Mouse (Mus musculus): ENCODE measurements around the gene Rasal2.

Rasal2 gene

DNA sequence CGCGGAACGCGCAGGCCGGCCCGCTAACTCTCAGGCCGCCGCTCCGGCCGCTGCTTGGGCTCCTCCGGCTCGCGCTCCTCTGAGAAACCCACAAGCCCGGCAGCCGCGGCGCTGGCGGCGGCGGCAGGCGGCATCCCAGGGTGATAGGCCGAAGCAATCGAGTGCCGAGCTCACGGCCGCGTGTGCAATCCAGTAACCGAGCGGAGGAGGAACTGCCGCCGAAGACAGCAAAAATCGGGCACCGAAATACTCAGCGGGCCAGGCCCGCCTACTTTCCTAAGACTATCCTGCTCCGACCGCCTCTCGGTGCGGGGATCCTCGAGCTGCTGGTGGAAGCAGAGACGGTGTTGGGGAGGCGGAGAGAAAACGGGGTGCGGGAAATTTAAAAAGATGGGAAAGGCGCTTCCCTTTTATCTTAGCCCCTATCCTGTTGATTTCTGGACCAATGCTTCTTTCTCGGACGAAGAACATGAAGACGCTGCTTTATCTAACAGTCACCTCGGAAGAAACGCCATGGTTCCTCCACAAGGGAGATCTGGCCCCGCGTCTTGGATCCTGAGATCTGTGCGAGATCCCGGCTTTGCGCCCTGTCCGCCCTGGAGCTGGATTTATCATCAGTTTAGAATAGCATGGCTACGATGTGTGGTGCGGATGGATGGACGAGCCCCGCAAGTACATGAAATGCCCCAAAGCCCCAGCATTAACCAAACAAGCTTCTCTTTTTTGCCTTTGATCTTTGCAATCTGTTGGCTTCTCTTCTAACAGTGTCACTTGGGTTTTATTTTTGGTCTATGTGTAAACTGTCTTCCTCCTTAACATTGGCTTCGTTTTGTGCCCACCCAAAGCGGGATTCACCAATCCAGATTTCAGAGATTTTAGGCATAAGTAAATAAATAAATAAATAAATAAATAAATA, at the start of gene Rasal2:
Gene Rasal2 (minus strand): TSS at position 142 of the 916 bp plus-strand sequence.
- DNase-seq: peak; percentile 93

GRCm38 (mm10) chr1:157461276-157461675, 48.9 kb upstream of the Rasal2 start:
- DNase-seq: no peak

DNA sequence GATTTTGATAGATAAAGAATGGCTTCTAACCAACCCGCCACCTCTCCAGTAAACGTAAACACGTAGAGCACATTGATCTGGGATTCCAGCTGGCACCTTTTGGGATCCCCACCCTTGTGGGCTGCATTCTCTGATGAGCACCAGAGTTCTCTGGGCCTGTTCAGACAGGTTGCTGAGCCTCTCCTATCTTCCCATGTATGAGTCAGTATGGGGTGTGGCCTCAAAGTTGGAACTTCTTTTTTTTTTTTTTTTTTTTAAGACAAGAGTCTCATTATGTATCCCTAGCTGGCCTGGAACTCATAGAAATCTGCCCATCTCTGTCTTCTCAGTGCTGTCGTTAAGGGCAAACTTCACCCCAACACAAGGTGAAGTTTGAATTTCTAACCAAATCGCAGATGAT, 47.5 kb upstream of the Rasal2 start:
- no peak for DNase-seq

- DNase-seq: no peak
Measured at GRCm38 (mm10) chr1:157458421-157459208, 46.2 kb upstream of the Rasal2 start, which contains the start of gene Cryzl2. Cryzl2 (plus strand) TSS chr1:157458577.

- DNase-seq: no peak
Measured at GRCm38 (mm10) chr1:157457789-157458188, 45.4 kb upstream of the Rasal2 start.

DNA sequence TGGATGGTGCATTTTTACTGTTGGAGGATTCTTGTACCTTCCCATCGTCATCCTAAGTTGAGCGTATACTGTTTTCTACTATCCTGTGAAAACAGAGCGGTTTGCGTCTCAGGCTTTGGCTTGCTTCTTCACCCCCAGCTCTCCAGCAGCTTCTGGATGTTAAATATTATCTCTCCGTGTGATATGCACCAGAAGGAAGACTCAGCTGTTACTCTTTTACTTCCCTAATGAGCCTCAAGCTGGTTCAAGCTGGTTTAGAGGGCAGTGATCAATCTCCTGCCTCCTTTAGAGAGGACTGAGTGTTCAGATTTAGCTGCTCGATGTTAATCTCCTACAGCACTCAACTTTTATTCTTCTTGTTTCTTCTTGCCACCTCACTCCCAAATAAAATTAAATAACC, 42.5 kb upstream of the Rasal2 start:
- DNase-seq: no peak

DNA sequence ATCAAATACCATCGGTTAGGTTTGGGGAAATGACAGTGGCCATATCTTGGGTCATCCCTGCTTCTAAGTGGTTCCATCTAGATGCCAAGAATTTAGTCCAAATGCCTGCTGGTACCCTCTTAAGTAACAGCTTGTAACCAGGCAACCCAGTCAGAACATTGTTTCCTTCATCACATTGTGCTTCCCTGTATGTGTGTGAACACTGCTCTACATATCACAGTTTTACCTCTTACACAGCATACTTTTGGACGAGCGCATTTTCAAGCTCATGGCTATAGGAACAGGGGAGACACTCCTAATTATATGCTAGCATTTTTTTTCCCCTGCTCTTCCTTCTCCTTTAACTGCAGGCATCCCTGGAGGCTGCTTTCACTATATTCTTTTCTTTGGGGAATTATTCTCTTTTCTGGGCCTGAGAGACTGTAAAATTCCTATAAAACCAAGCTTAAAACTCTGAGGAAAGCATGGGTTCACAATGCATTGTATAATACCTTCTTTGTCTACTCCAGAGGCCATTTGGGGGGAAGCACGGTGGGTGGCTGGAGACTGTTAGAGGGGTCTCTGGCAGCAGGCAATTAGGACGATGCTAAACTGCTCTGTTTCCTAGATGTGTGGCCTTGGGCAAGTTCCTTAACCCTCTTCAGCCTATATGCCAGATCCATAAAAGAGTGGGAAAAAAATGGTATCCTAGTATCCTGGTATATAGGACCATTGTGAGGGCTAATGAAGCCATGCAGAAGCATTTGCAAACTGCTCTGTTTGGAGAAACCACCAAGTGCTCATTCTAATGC, 40.6 kb upstream of the Rasal2 start:
- no peak for DNase-seq

- no peak for DNase-seq
Measured at GRCm38 (mm10) chr1:157452284-157452683, 39.9 kb upstream of the Rasal2 start.

DNA sequence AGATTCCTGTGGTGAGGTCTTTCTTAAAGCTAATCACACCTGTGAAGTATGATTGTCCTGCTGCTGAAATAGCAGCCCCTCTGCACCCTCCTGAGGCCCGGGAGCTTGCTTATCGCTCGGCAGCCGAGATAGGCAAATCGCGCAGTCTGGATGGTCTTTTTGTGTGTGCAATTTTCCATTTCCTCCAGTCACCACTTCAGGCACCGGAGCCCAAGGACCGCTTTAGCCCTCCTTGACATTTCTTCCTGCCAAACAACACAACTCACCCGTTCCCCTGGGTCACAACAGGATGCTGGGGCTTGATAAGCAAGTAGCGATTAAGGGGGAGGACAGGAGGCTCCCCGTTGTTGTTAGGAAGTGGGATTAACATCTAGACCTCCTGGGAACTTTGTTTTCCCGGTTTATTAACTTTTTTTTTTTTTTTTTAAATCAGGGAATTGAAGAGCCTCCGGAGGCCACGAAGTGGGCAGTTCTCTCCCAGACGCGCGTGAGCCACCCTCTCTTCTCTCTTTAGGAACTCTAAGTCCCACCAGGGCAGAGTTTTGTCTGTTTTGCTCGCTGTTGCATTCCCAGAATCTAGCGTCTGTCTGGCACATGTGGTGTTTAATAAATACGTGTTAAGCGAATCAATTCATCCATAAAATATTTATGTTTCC, 37.7 kb upstream of the Rasal2 start:
- no peak for DNase-seq

DNA sequence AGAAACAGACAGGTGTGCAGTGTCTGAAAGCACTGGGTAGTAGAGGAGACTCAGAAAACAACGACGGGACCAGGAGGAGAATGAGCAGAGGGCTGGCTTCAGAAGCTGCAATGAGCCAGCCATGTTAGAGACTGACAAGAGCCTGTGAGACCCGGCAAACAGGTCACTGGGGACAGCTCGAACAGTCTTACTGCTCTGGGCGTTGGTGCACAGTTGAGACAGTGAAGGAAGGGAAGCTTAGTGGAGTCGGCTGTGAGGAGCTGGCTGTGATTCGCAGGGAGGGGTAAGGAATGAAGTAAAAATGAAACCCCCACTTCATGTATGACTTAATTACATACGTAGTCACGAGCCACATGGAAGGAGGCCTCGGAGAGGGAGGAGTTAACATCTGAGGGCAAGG, 37.1 kb upstream of the Rasal2 start:
- DNase-seq: no peak

GRCm38 (mm10) chr1:157448805-157449188, 36.4 kb upstream of the Rasal2 start:
- DNase-seq: no peak

DNA sequence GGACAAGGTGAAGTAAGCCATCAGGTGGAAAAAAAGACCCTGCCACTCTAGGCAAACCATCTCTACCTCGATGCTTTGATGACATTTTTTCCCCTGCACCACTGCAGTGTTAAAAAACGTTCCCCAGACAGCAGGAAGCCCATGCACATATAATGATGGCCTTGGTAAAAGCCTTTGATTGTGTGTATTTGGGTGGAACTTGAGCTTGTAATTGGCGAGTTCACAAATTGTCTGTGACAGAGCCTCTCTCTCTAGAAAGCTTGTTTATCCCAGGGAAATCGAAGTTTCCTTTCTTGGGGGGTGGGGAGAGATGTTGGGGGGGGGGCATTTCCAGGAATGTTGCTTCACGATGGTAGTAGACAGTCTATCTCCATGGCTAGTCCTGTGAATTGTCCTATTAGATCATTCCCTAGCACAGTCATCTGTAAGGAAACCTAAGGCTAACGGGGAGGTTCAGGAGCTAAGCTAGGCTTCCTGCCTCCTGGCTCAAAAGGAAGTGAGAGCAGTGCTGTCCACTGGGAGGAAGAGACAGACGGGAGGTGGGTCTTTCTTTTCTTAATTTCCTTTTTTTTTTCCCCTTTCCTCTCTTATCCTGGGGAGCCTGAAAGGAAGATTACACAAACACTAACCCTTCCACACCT, 35.9 kb upstream of the Rasal2 start:
- DNase-seq: no peak

DNA sequence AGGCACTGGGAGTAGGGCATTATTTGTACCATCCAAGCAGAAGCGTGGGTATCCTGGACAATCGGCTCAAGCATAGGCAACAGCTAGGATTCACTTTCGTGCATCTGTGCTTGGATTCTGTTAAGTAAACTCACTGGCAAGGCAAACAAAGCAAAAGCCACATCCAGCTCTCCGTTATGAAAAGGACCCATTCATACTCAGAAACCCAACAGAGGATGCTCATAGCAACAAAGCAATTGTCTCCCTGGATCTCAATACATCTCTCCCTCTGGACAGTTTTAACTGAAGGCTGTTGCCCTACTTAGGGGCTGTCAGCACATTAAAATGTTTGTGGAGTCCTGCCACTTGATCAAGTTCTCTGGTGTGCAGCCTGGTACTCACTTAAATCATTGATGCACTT, 34.7 kb upstream of the Rasal2 start:
- DNase-seq: no peak

DNA sequence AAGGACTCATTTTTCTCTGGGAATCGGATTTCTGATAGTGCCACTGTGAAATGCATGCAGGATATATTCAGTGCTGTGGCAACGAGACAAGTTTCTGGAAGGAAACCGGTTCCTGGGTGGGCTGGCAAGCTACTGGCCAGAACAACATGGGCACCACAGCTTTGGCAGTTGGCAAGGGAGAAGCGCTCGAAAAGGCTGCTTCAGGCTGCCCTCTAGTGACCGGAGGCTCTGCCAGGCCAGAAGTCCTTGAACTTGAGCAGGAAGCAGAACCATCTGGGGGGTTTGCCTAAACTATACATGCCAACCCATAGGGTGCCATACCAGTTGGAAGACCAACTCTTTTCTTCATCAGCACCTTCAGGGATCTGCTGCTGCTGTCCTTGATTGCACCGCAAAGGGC, 33.9 kb upstream of the Rasal2 start:
- DNase-seq: peak; percentile 53

DNA sequence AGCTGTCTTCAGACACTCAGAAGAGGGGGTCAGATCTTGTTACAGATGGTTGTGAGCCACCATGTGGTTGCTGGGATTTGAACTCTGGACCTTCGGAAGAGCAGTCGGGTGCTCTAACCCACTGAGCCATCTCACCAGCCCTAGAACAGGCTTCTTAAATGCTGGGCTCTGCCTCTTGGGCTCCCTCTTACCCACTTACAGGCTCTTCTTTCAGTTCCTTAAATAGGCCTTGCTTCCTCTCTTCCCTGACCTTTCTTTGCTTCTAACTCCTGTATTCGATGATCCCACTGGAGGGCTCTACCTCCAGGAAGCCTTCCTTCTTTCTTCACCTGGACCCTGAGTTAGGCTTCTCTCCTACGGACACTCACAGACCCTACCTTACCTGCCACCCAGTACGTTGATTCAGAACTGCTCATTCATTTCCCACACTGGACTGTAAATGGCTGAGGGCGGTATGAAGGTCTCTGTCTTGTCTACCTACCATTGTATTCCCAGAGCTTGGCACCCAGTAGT, 33.1 kb upstream of the Rasal2 start:
- no peak for DNase-seq

GRCm38 (mm10) chr1:157444632-157445300, 32.4 kb upstream of the Rasal2 start:
- no peak for DNase-seq

- DNase-seq: no peak
Measured at GRCm38 (mm10) chr1:157443723-157444561, 31.5 kb upstream of the Rasal2 start.

- DNase-seq: no peak
Measured at GRCm38 (mm10) chr1:157443026-157443722, 30.8 kb upstream of the Rasal2 start.

DNA sequence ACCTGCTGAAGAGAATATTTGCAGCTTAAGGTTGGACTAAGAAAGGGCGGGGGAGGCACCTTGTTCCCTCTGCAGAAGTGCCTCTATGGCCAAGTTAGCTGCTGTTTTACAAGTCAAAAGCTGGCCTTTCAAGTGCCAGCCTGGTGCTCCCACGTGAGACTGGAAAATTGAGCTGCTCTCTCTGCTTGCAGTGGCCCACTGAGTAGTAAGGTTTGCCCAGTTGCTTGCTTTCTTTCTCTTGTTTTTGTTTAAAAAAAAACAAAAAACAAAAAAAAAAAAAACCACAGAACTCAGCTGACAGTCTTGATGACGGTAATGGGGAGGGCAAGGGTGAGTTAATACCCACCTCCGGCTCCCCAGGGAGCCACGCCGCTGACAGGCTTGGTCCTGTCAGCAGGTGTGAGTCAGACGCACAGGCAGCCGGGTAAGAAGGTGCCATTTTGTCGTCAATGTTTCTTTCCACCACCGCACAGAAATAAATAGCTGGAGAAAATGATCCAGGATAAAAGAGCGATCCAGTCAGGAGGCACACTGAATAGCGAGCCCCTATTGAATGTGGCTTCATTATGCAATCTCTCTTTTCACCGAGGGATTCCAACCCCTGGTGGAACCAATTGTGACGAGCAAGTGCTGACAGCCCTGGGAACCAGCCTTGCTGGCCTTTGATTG, 27.7 kb upstream of the Rasal2 start:
- DNase-seq: no peak
